Mouse (Mus musculus): ENCODE data around the gene Lgals2. TPM values are rescaled to one million over a fixed set of nuclear protein-coding genes. Genes with fewer than 3 reads are reported as not detected.

Lgals2 gene
- polyA plus RNA-seq, 1 experiment from 2014 or later = not detected

DNA sequence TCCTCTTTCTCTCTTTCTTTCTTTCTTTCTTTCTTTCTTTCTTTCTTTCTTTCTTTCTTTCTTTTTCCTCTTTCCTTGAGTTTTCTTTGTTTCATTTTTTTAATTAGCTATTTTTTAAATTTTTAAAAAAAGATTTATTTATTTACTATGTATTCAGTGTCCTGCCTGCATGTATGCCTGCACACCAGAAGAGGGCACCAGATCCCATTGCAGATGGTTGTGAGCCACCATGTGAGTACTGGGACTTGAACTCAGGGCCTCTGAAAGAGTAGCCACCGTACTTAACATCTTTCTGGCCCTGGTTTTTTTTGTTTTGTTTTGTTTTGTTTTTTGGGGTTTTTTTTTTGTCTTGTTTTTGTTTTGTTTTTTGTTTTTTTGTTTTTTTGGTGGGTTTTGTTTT lies 25.7 kb downstream of the Lgals2 start:
- Histone ChIP-seq H3K9me3 (ENCODE audit: control insufficient read depth, low read length) (no peaks in the 10 kb centered on the region), H3K36me3 (ENCODE audit: control insufficient read depth, insufficient read depth, low read length) (no peaks in the 10 kb centered on the region), H3K27ac (ENCODE audit: low read depth, low read length) (no peak overlapping the region), H3K4me2 (ENCODE audit: low read depth, low read length, severe bottlenecking) (no peak overlapping the region), H3K4me1 (replicated peaks; ENCODE audit: control insufficient read depth, insufficient read depth, low read length) (peaks cover 9% of the 10 kb centered on the region; the same call in 1 of the 2 replicates), H3K27me3 (ENCODE audit: control insufficient read depth, insufficient read depth, low read length) (peaks cover 5% of the 10 kb centered on the region; the same call in 1 of the 2 replicates), H3K4me3 (ENCODE audit: low read depth, low read length) (no peak overlapping the region), H3K9ac (ENCODE audit: low read length) (no peak overlapping the region)
- DNase-seq (ENCODE audit: low spot score) (no peak), ATAC-seq (replicated peaks; ENCODE audit: low FRiP score) (no peak)
- 86% methylated on average over 1 of the region's 1 CpGs for WGBS

DNA sequence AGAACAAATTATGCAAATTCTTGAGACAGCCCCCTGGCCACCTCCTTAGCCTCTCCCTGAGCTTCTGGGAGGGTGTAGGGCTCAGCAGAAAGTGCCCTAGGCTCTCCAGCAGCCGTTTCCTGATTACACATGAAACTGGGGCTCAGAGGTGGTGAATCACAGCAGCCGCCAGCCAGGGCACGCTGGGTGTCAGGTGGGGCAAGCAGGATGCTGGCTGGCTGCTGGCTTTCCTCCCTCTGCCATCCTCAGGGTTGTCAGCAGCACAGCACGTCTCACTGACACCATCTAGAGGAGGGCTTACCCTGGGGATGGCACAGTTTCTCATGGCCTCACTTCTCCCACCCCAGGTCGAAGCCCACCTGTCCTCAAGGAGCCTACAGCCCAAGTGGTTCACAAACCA lies 27.0 kb downstream of the Lgals2 start:
- H3K27ac ChIP-seq (ENCODE audit: low read depth, low read length) = no peak overlapping the region
- no peak for ATAC-seq (replicated peaks; ENCODE audit: low FRiP score)
- 21% methylated on average over 5 of the region's 5 CpGs for WGBS

GRCm38 (mm10) chr15:78826213-78827204 lies 28.8 kb downstream of the Lgals2 start:
- Histone ChIP-seq H3K27me3 (ENCODE audit: control insufficient read depth, insufficient read depth, low read length) (peaks cover 5% of the 10 kb centered on the region; the same call in 1 of the 2 replicates), H3K9ac (ENCODE audit: low read length) (no peak overlapping the region), H3K36me3 (ENCODE audit: control insufficient read depth, insufficient read depth, low read length) (no peaks in the 10 kb centered on the region), H3K4me1 (replicated peaks; ENCODE audit: control insufficient read depth, insufficient read depth, low read length) (0 out of 2 replicates have a peak, but pooled peaks cover 1% of the 10 kb centered on the region), H3K27ac (ENCODE audit: low read depth, low read length) (no peak overlapping the region), H3K4me3 (ENCODE audit: low read depth, low read length) (no peak overlapping the region), H3K4me2 (ENCODE audit: low read depth, low read length, severe bottlenecking) (no peak overlapping the region), H3K9me3 (ENCODE audit: control insufficient read depth, low read length) (no peaks in the 10 kb centered on the region)
- ATAC-seq (replicated peaks; ENCODE audit: low FRiP score) (peak; percentile 72), DNase-seq (ENCODE audit: low spot score) (peak; percentile 87)
- 23% methylated on average over 28 of the region's 28 CpGs for WGBS

More for the DNA sequence above, 27.0 kb downstream of the Lgals2 start:
- H3K36me3 ChIP-seq (ENCODE audit: control insufficient read depth, insufficient read depth, low read length) = no peaks in the 10 kb centered on the region
- DNase-seq (ENCODE audit: low spot score) = peak; percentile 51
- no peak overlapping the region for H3K9ac ChIP-seq (ENCODE audit: low read length)
- H3K9me3 ChIP-seq (ENCODE audit: control insufficient read depth, low read length) = no peaks in the 10 kb centered on the region
- no peak overlapping the region for H3K4me2 ChIP-seq (ENCODE audit: low read depth, low read length, severe bottlenecking)
- peaks cover 5% of the 10 kb centered on the region; the same call in 1 of the 2 replicates for H3K27me3 ChIP-seq (ENCODE audit: control insufficient read depth, insufficient read depth, low read length)
- peaks cover 9% of the 10 kb centered on the region; the same call in 1 of the 2 replicates for H3K4me1 ChIP-seq (replicated peaks; ENCODE audit: control insufficient read depth, insufficient read depth, low read length)
- H3K4me3 ChIP-seq (ENCODE audit: low read depth, low read length) = no peak overlapping the region

- 79% methylated on average over 6 of the region's 6 CpGs for WGBS
- H3K4me1 ChIP-seq (replicated peaks; ENCODE audit: control insufficient read depth, insufficient read depth, low read length) = no peaks in the 10 kb centered on the region
- H3K27ac ChIP-seq (ENCODE audit: low read depth, low read length) = no peak overlapping the region
- ATAC-seq (replicated peaks; ENCODE audit: low FRiP score) = no peak
- H3K4me2 ChIP-seq (ENCODE audit: low read depth, low read length, severe bottlenecking) = no peak overlapping the region
- DNase-seq (ENCODE audit: low spot score) = no peak
- no peaks in the 10 kb centered on the region for H3K9me3 ChIP-seq (ENCODE audit: control insufficient read depth, low read length)
- no peak overlapping the region for H3K9ac ChIP-seq (ENCODE audit: low read length)
- no peaks in the 10 kb centered on the region for H3K27me3 ChIP-seq (ENCODE audit: control insufficient read depth, insufficient read depth, low read length)
- H3K36me3 ChIP-seq (ENCODE audit: control insufficient read depth, insufficient read depth, low read length) = no peaks in the 10 kb centered on the region
- no peak overlapping the region for H3K4me3 ChIP-seq (ENCODE audit: low read depth, low read length)
Observed at GRCm38 (mm10) chr15:78816074-78816391, 39.3 kb downstream of the Lgals2 start.

DNA sequence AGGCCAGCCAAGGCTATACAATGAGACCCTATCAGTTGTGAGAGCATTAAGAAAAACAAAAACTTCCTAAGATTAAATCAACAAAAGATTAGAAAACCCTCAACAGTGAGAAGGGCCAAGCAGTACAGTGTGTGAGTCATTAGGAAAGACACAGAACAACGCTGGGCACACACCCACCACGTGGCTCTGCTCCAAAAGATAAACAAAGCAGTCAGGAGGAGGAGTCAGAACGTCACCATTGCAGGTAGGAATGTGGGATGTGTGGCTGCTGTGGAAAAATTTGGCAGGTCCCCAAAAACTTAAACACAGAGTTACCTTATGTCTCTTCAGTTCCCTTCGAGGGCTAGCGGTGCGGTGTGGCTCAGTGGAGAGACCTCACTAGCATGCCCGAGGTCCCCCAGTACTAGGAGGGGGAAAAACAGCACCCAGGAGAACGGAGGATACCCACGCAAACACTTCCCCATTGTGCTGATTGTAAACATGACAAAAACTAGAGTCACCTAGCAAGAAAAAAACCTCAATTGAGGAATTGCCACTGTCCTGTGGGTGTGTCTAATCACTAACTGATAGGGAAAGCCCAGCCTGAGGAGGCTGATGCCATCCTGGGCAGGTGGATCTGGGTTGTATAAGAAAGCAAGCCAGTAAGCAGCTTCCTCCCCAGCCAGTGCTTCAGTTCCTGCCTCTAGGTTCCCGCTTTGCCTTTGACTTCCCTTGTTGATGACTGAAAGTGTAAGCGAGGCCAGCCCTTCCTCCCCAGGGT lies 39.8 kb downstream of the Lgals2 start:
- Histone ChIP-seq H3K4me3 (ENCODE audit: low read depth, low read length) (no peak overlapping the region), H3K27ac (ENCODE audit: low read depth, low read length) (no peak overlapping the region), H3K36me3 (ENCODE audit: control insufficient read depth, insufficient read depth, low read length) (no peaks in the 10 kb centered on the region), H3K4me2 (ENCODE audit: low read depth, low read length, severe bottlenecking) (no peak overlapping the region), H3K4me1 (replicated peaks; ENCODE audit: control insufficient read depth, insufficient read depth, low read length) (no peaks in the 10 kb centered on the region), H3K9ac (ENCODE audit: low read length) (no peak overlapping the region), H3K27me3 (ENCODE audit: control insufficient read depth, insufficient read depth, low read length) (no peaks in the 10 kb centered on the region), H3K9me3 (ENCODE audit: control insufficient read depth, low read length) (no peaks in the 10 kb centered on the region)
- no peak for ATAC-seq (replicated peaks; ENCODE audit: low FRiP score)
- 76% methylated on average over 11 of the region's 11 CpGs for whole genome bisulfite sequencing
- DNase-seq (ENCODE audit: low spot score) = peak; percentile 38

DNA sequence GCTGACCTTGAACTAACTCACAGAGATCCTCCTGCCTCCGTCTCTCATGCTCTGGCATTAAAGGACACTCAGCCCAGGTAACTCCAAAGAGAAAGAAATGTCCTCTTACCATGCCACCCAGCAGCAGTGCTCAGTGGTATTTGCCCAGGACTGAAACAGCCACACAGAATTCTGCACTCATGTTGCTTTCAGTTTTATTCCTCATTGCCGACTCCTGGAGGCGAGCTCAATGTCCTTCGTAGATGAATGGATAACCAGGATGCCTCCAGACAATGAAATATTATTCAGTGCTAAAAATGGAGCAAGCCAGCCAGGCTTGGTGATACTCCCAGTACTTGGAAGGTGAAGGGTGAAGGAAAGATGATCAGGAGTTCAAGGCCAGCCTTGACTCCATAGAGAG lies 41.7 kb downstream of the Lgals2 start:
- no peak for ATAC-seq (replicated peaks; ENCODE audit: low FRiP score)
- 91% methylated on average over 4 of the region's 4 CpGs for WGBS
- H3K4me2 ChIP-seq (ENCODE audit: low read depth, low read length, severe bottlenecking) = no peak overlapping the region
- no peaks in the 10 kb centered on the region for H3K9me3 ChIP-seq (ENCODE audit: control insufficient read depth, low read length)
- H3K4me1 ChIP-seq (replicated peaks; ENCODE audit: control insufficient read depth, insufficient read depth, low read length) = no peaks in the 10 kb centered on the region
- no peak for DNase-seq (ENCODE audit: low spot score)
- no peaks in the 10 kb centered on the region for H3K36me3 ChIP-seq (ENCODE audit: control insufficient read depth, insufficient read depth, low read length)
- no peaks in the 10 kb centered on the region for H3K27me3 ChIP-seq (ENCODE audit: control insufficient read depth, insufficient read depth, low read length)
- H3K4me3 ChIP-seq (ENCODE audit: low read depth, low read length) = no peak overlapping the region
- no peak overlapping the region for H3K9ac ChIP-seq (ENCODE audit: low read length)
- H3K27ac ChIP-seq (ENCODE audit: low read depth, low read length) = no peak overlapping the region

DNA sequence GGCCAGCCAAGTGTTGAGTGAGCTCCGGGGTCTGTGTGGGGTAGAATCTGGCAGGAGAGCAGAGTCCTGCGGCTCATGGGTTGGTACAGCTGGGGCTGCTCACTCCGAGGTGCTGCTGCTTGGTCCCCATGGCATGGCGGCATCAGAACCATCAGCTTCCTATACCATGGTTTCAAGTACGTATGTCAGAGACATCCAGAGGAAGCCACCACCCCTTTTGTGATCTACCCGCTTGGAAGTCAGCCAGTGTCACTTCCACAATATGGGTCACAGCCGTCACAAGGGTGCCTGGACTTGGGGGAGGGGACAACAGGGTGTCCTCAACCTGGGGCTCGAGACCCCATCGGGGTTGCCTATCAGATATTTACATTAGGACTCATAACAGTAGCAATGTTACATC lies 45.2 kb downstream of the Lgals2 start:
- DNase-seq (ENCODE audit: low spot score) = peak; percentile 44
- Histone ChIP-seq H3K4me1 (replicated peaks; ENCODE audit: control insufficient read depth, insufficient read depth, low read length) (no peaks in the 10 kb centered on the region), H3K36me3 (ENCODE audit: control insufficient read depth, insufficient read depth, low read length) (no peaks in the 10 kb centered on the region), H3K27ac (ENCODE audit: low read depth, low read length) (no peak overlapping the region), H3K9me3 (ENCODE audit: control insufficient read depth, low read length) (no peaks in the 10 kb centered on the region), H3K4me2 (ENCODE audit: low read depth, low read length, severe bottlenecking) (no peak overlapping the region), H3K4me3 (ENCODE audit: low read depth, low read length) (no peak overlapping the region), H3K9ac (ENCODE audit: low read length) (no peak overlapping the region), H3K27me3 (ENCODE audit: control insufficient read depth, insufficient read depth, low read length) (no peaks in the 10 kb centered on the region)
- no peak for ATAC-seq (replicated peaks; ENCODE audit: low FRiP score)
- WGBS = 91% methylated on average over 9 of the region's 9 CpGs

DNA sequence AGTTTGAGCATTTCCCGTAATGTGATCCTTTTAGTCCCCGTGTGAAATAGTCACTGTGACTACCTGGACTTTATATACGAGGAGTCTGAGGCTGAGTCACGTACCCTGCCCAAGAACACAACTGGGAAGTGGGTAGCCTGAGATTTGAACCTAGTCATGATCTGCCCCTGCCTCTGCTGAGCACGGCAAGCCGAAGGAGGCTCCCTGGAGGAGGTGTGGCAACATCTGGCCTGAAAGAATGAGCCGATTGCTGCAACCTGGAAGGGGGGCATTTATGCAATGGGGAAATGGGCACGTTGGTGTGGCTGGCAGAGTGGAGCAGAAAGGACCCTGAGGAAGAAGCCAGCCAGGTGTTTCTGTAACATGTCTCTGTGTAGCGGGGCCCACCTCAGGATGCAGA lies 45.6 kb downstream of the Lgals2 start:
- ATAC-seq (replicated peaks; ENCODE audit: low FRiP score) (no peak), DNase-seq (ENCODE audit: low spot score) (peak; percentile 37)
- H3K4me1 ChIP-seq (replicated peaks; ENCODE audit: control insufficient read depth, insufficient read depth, low read length) = no peaks in the 10 kb centered on the region
- H3K27me3 ChIP-seq (ENCODE audit: control insufficient read depth, insufficient read depth, low read length) = no peaks in the 10 kb centered on the region
- no peak overlapping the region for H3K27ac ChIP-seq (ENCODE audit: low read depth, low read length)
- no peak overlapping the region for H3K4me2 ChIP-seq (ENCODE audit: low read depth, low read length, severe bottlenecking)
- WGBS = 77% methylated on average over 9 of the region's 9 CpGs
- no peak overlapping the region for H3K9ac ChIP-seq (ENCODE audit: low read length)
- H3K4me3 ChIP-seq (ENCODE audit: low read depth, low read length) = no peak overlapping the region
- no peaks in the 10 kb centered on the region for H3K9me3 ChIP-seq (ENCODE audit: control insufficient read depth, low read length)
- H3K36me3 ChIP-seq (ENCODE audit: control insufficient read depth, insufficient read depth, low read length) = no peaks in the 10 kb centered on the region
